Comparison of ENCODE assay signal across 8 mouse cellular contexts in genomic region chrX:100625546-100625801, GRCm38 (mm10). TPM values are rescaled to one million over a fixed set of nuclear protein-coding genes. Genes with fewer than 3 reads are reported as not detected.
DNase-seq lines count a peak whose midpoint lies in the region; ATAC-seq and TF ChIP-seq lines count a peak whose summit lies in the region.

Gene Kif4, plus strand, starts transcription at chrX:100625737.

- ATAC-seq in heart, postnatal 0 days (ENCODE audit: insufficient read depth, low read depth): no peak
- no peak for ATAC-seq in megakaryocyte, adult 5-6 weeks (ENCODE audit: poor library complexity, severe bottlenecking)

- H3K4me3 ChIP-seq in heart, adult 2 months: peak within 1 kb of the TSS; percentile 60
- H3K4me3 ChIP-seq in ES-Bruce4 (ENCODE audit: low read depth, low read length): peak within 1 kb of the TSS; percentile 94
- peak within 1 kb of the TSS; percentile 70 for H3K4me3 ChIP-seq in heart, postnatal 0 days (ENCODE audit: low read depth, low read length)

- H3K4me1 ChIP-seq in heart, adult 2 months (ENCODE audit: control insufficient read depth, insufficient read depth, low read length): no peaks in the 10 kb centered on the region
- H3K4me1 ChIP-seq in ES-Bruce4 (ENCODE audit: control insufficient read depth, insufficient read depth, low read length): no peaks in the 10 kb centered on the region
- no peaks in the 10 kb centered on the region for H3K4me1 ChIP-seq in heart, postnatal 0 days (ENCODE audit: control insufficient read depth, insufficient read depth)

- H3K27ac ChIP-seq in heart, adult 2 months: peak within 1 kb of the TSS; percentile 72
- H3K27ac ChIP-seq in ES-Bruce4 (ENCODE audit: insufficient read depth, low read length): peak within 1 kb of the TSS; percentile 84
- peak within 1 kb of the TSS; percentile 70 for H3K27ac ChIP-seq in heart, postnatal 0 days (ENCODE audit: low read depth)

- 13% methylated on average over 3 of the region's 3 CpGs for WGBS in heart, adult 2 months
- WGBS in heart, postnatal 0 days: 22% methylated on average over 3 of the region's 3 CpGs

- H3K9ac ChIP-seq in heart, adult 2 months (ENCODE audit: low read depth, low read length): peak within 1 kb of the TSS; percentile 68
- peak within 1 kb of the TSS; percentile 88 for H3K9ac ChIP-seq in ES-Bruce4 (ENCODE audit: low read depth, poor library complexity, severe bottlenecking)
- H3K9ac ChIP-seq in heart, postnatal 0 days (replicated peaks; ENCODE audit: low read depth, low read length): peak within 1 kb of the TSS; percentile 67

- DNase-seq in heart, adult 2 months: no peak
- DNase-seq in heart, postnatal 25 days (ENCODE audit: low spot score): no peak
- DNase-seq in heart, postnatal 0 days (ENCODE audit: low spot score): no peak
- DNase-seq in left cerebral cortex, postnatal 4 days: no peak
- no peak for DNase-seq in left cerebral cortex, postnatal 10 days (ENCODE audit: extremely low spot score in 1 of 2, low spot score in 2 of 2)
- DNase-seq in lung, postnatal 10 days: no peak

- intact Hi-C loops in heart, adult 2 months (cut with DNase I): no loop called here
- intact Hi-C loops in heart, postnatal 25 days (cut with DNase I): no loop called here
- intact Hi-C loops in left cerebral cortex, postnatal 4 days (cut with DNase I): no loop called here
- intact Hi-C loops in left cerebral cortex, postnatal 10 days (cut with DNase I): loop anchor here (10.0 kb wide), 1 partner anchor 109 kb away; no protein-coding TSS in a partner anchor

- peak within 1 kb of the TSS; percentile 78 for H3K4me2 ChIP-seq in heart, postnatal 0 days (ENCODE audit: low read depth, low read length)

- no peak for TF ChIP-seq POLR2A in heart, adult 2 months (IDR thresholded peaks at IDR 0.05; ENCODE audit: insufficient read depth, low read depth, low read length)
- TF ChIP-seq POLR2A in ES-Bruce4 (IDR thresholded peaks at IDR 0.05; ENCODE audit: insufficient read depth, low read length): no peak

- no peaks in the 10 kb centered on the region for H3K9me3 ChIP-seq in ES-Bruce4 (replicated peaks; ENCODE audit: control insufficient read depth, insufficient read depth, low read length, poor library complexity, severe bottlenecking)
- H3K9me3 ChIP-seq in heart, postnatal 0 days (replicated peaks; ENCODE audit: control insufficient read depth, low read length): no peaks in the 10 kb centered on the region

- TF ChIP-seq EP300 in heart, adult 2 months (IDR thresholded peaks at IDR 0.05; ENCODE audit: insufficient read depth, low read depth, low read length): no peak
- no peak for TF ChIP-seq EP300 in ES-Bruce4 (IDR thresholded peaks at IDR 0.05; ENCODE audit: insufficient read depth, low read depth, low read length)
- no peak for TF ChIP-seq EP300 in heart, postnatal 0 days (IDR thresholded peaks at IDR 0.05; ENCODE audit: low read depth)

- no peaks in the 10 kb centered on the region for H3K27me3 ChIP-seq in heart, adult 2 months (ENCODE audit: control insufficient read depth, insufficient read depth, low read length)
- no peaks in the 10 kb centered on the region for H3K27me3 ChIP-seq in ES-Bruce4 (ENCODE audit: control insufficient read depth, insufficient read depth, low read length, poor library complexity, severe bottlenecking)
- no peaks in the 10 kb centered on the region for H3K27me3 ChIP-seq in heart, postnatal 0 days (ENCODE audit: control insufficient read depth, insufficient read depth, low read length)

- no peaks in the 10 kb centered on the region for H3K36me3 ChIP-seq in heart, adult 2 months (ENCODE audit: control insufficient read depth, insufficient read depth, low read length)
- H3K36me3 ChIP-seq in ES-Bruce4 (ENCODE audit: control insufficient read depth, insufficient read depth, low read length, poor library complexity, severe bottlenecking): peaks cover 3% of the 10 kb centered on the region
- H3K36me3 ChIP-seq in heart, postnatal 0 days (replicated peaks; ENCODE audit: control insufficient read depth, insufficient read depth, low read length): peaks cover 16% of the 10 kb centered on the region

- TF ChIP-seq CTCF in heart, adult 2 months (IDR thresholded peaks at IDR 0.05): no peak
- TF ChIP-seq CTCF in ES-Bruce4 (IDR thresholded peaks at IDR 0.05; ENCODE audit: low read depth, low read length): no peak
- no peak for TF ChIP-seq CTCF in heart, postnatal 0 days (IDR thresholded peaks at IDR 0.05; ENCODE audit: low read depth)

- no peaks in the 10 kb centered on the region for H3K79me2 ChIP-seq in heart, adult 2 months (replicated peaks; ENCODE audit: control insufficient read depth, insufficient read depth, low read length)

RNA-seq across cellular contexts. Expression of gene Kif4, which starts in this region (rescaled TPM):
- under 1 TPM; 0.23 to 0.45 TPM for total RNA-seq in heart, adult 2 months (2021)
- 0.16 and 0.18 TPM in 2 replicates for polyA plus RNA-seq in heart, adult 2 months (2012; rRNA removed)
- under 1 TPM; 0.55 to 0.59 TPM for total RNA-seq in heart, postnatal 25 days (2021)
- 47.6 and 54.7 TPM in 2 replicates for polyA plus RNA-seq in ES-Bruce4 (2011; ENCODE audit: insufficient read depth, insufficient read length, low read depth, missing spikeins)
- 10.0 and 22.0 TPM in 2 replicates for total RNA-seq in heart, postnatal 0 days (2014; rRNA removed; ENCODE audit: low replicate concordance)
- polyA plus RNA-seq in heart, postnatal 0 days (2015; fragmentation: Nextera tagmentation; extraction: Ambion mirVana): 5.6 and 5.8 TPM in 2 replicates
- total RNA-seq in megakaryocyte, adult 5-6 weeks (2015): 32.2 and 40.1 TPM in 2 replicates
- total RNA-seq in megakaryocyte, adult 5-6 weeks (2017): 52.0 and 53.5 TPM in 2 replicates
- total RNA-seq in left cerebral cortex, postnatal 4 days (2021): 1 to 10 TPM; 4.8 to 7.6 TPM
- 1 to 10 TPM; 2.5 to 3.4 TPM for total RNA-seq in left cerebral cortex, postnatal 10 days (2021)
